Mouse (Mus musculus) hindbrain, embryonic 10.5 days (tissue): ENCODE measurements around the gene Dhx32. TPM values are rescaled to one million over a fixed set of nuclear protein-coding genes. Genes with fewer than 3 reads are reported as not detected.

ENCODE experiments used
- DNase-seq: peaks from one replicate; pipeline ENCODE4 v3.0.0-alpha.2; 2017; ENCODE audit warnings: low spot score
- H3K27ac ChIP-seq: fragments of 300-500 bp; sonication (generic); 2 replicates; pipeline ENCODE4 v1.5.1; 2016; ENCODE audit warnings: mild to moderate bottlenecking, moderate library complexity
- H3K27me3 ChIP-seq: fragments of 300-500 bp; sonication (generic); 2 replicates; pipeline ENCODE4 v1.6.1; 2016; ENCODE audit warnings: mild to moderate bottlenecking; ENCODE audit not compliant: poor library complexity, insufficient read depth, severe bottlenecking
- H3K36me3 ChIP-seq: fragments of 300-500 bp; sonication (generic); 2 replicates; pipeline ENCODE4 v1.6.1; 2016; ENCODE audit warnings: mild to moderate bottlenecking, moderate library complexity
- H3K4me1 ChIP-seq: fragments of 300-500 bp; sonication (generic); replicated peaks from 2 replicates; pipeline ENCODE4 v1.6.1; 2016; ENCODE audit warnings: mild to moderate bottlenecking
- H3K4me3 ChIP-seq: fragments of 300-500 bp; sonication (generic); 2 replicates; pipeline ENCODE4 v1.5.1; 2016; ENCODE audit warnings: mild to moderate bottlenecking, moderate library complexity
- H3K9me3 ChIP-seq: fragments of 300-500 bp; sonication (generic); 2 replicates; pipeline ENCODE4 v1.6.1; 2016; ENCODE audit warnings: mild to moderate bottlenecking, moderate library complexity
- WGBS: fragments of 180-500 bp; shearing (Covaris S2); methylation state at CpG from one replicate; pipeline ENCODE4 v1.1.7; 2016; 5-methylcytosine and 5-hydroxymethylcytosine counted together
- polyA plus RNA-seq: library from polyadenylated mRNA; unstranded; fragments of >200 nt; fragmentation: Nextera tagmentation; extraction: Ambion mirVana; gene quantifications from 2 replicates; pipeline ENCODE4 v1.2.1, GENCODE M21; 2016

Dhx32 gene
- polyA plus RNA-seq, 1 experiment from 2014 or later: 51.0 TPM

GRCm38 (mm10) chr7:133792771-133793170 is 10.2 kb upstream of the Dhx32 start:
- 57% methylated on average over 1 of the region's 1 CpGs for WGBS
- H3K4me1 ChIP-seq: 0 out of 2 replicates have a peak, but pooled peaks cover 3% of the 10 kb centered on the region
- no peak for DNase-seq
- no peaks in the 10 kb centered on the region for H3K27me3 ChIP-seq
- no peaks in the 10 kb centered on the region for H3K9me3 ChIP-seq
- no peak overlapping the region for H3K27ac ChIP-seq
- H3K4me3 ChIP-seq: no peak overlapping the region
- H3K36me3 ChIP-seq: no peaks in the 10 kb centered on the region

- DNase-seq: no peak
- H3K4me1 ChIP-seq: no peaks in the 10 kb centered on the region
- no peaks in the 10 kb centered on the region for H3K36me3 ChIP-seq
- no peaks in the 10 kb centered on the region for H3K9me3 ChIP-seq
- 89% methylated on average over 4 of the region's 4 CpGs for WGBS
- no peak overlapping the region for H3K4me3 ChIP-seq
- H3K27me3 ChIP-seq: no peaks in the 10 kb centered on the region
- H3K27ac ChIP-seq: no peak overlapping the region
These were observed 8.2 kb upstream of the Dhx32 start for GRCm38 (mm10) chr7:133790608-133791229.

- Histone ChIP-seq H3K27me3 (no peaks in the 10 kb centered on the region), H3K4me1 (no peaks in the 10 kb centered on the region), H3K36me3 (no peaks in the 10 kb centered on the region), H3K9me3 (no peaks in the 10 kb centered on the region), H3K4me3 (no peak overlapping the region), H3K27ac (no peak overlapping the region)
- DNase-seq: no peak
- WGBS: 89% methylated on average over 4 of the region's 4 CpGs
These were observed 7.6 kb upstream of the Dhx32 start for GRCm38 (mm10) chr7:133790171-133790570.

- no peak for DNase-seq
- WGBS: 84% methylated on average over 3 of the region's 3 CpGs
- Histone ChIP-seq H3K4me3 (no peak overlapping the region), H3K4me1 (no peaks in the 10 kb centered on the region), H3K36me3 (no peaks in the 10 kb centered on the region), H3K9me3 (no peaks in the 10 kb centered on the region), H3K27me3 (no peaks in the 10 kb centered on the region), H3K27ac (no peak overlapping the region)
These were observed 5.6 kb upstream of the Dhx32 start for GRCm38 (mm10) chr7:133788147-133788546.

GRCm38 (mm10) chr7:133787571-133787970 is 5.0 kb upstream of the Dhx32 start:
- H3K9me3 ChIP-seq: no peaks in the 10 kb centered on the region
- H3K4me1 ChIP-seq: peaks cover 2% of the 10 kb centered on the region; the same call in 1 of the 2 replicates
- H3K36me3 ChIP-seq: no peaks in the 10 kb centered on the region
- H3K27ac ChIP-seq: no peak overlapping the region
- no peak for DNase-seq
- H3K27me3 ChIP-seq: no peaks in the 10 kb centered on the region
- 85% methylated on average over 6 of the region's 6 CpGs for WGBS
- H3K4me3 ChIP-seq: no peak overlapping the region

- no peak overlapping the region for H3K4me3 ChIP-seq
- WGBS: 72% methylated on average over 6 of the region's 6 CpGs
- no peaks in the 10 kb centered on the region for H3K9me3 ChIP-seq
- H3K36me3 ChIP-seq: no peaks in the 10 kb centered on the region
- no peaks in the 10 kb centered on the region for H3K27me3 ChIP-seq
- H3K4me1 ChIP-seq: peaks cover 3% of the 10 kb centered on the region; the same call in 1 of the 2 replicates
- H3K27ac ChIP-seq: no peak overlapping the region
- DNase-seq: no peak
These were observed 535 bp downstream of the Dhx32 start for GRCm38 (mm10) chr7:133781991-133782390.

GRCm38 (mm10) chr7:133781583-133781982 is 943 bp downstream of the Dhx32 start:
- H3K27me3 ChIP-seq: no peaks in the 10 kb centered on the region
- no peaks in the 10 kb centered on the region for H3K9me3 ChIP-seq
- no peaks in the 10 kb centered on the region for H3K36me3 ChIP-seq
- no peak overlapping the region for H3K4me3 ChIP-seq
- peaks cover 6% of the 10 kb centered on the region for H3K4me1 ChIP-seq
- DNase-seq: no peak
- no peak overlapping the region for H3K27ac ChIP-seq
- WGBS: 73% methylated on average over 6 of the region's 6 CpGs

GRCm38 (mm10) chr7:133776626-133776996 is 5.9 kb downstream of the Dhx32 start, which contains the start of gene Fank1:
Gene Fank1, plus strand, starts transcription at chr7:133776861.
- DNase-seq: peak; percentile 93
- no peaks in the 10 kb centered on the region for H3K9me3 ChIP-seq
- peaks cover 20% of the 10 kb centered on the region for H3K4me1 ChIP-seq
- under 1% methylated on average over 45 of the region's 45 CpGs for WGBS
- H3K36me3 ChIP-seq: no peaks in the 10 kb centered on the region
- H3K4me3 ChIP-seq: peak within 1 kb of the TSS; percentile 80
- peak within 1 kb of the TSS; percentile 88 for H3K27ac ChIP-seq
- peaks cover 6% of the 10 kb centered on the region; the same call in 1 of the 2 replicates for H3K27me3 ChIP-seq

GRCm38 (mm10) chr7:133775796-133776625 is 6.5 kb downstream of the Dhx32 start:
- H3K4me3 ChIP-seq: peak overlapping the region; percentile 80
- no peak for DNase-seq

GRCm38 (mm10) chr7:133775179-133775578 is 7.3 kb downstream of the Dhx32 start:
- Histone ChIP-seq H3K4me1 (peaks cover 20% of the 10 kb centered on the region), H3K27ac (no peak overlapping the region), H3K4me3 (no peak overlapping the region), H3K27me3 (peaks cover 6% of the 10 kb centered on the region; the same call in 1 of the 2 replicates), H3K9me3 (no peaks in the 10 kb centered on the region), H3K36me3 (no peaks in the 10 kb centered on the region)
- 80% methylated on average over 5 of the region's 5 CpGs for WGBS
- no peak for DNase-seq

More at GRCm38 (mm10) chr7:133775796-133776625, 6.5 kb downstream of the Dhx32 start:
- H3K9me3 ChIP-seq: no peaks in the 10 kb centered on the region
- H3K36me3 ChIP-seq: no peaks in the 10 kb centered on the region
- peaks cover 6% of the 10 kb centered on the region; the same call in 1 of the 2 replicates for H3K27me3 ChIP-seq
- WGBS: 3% methylated on average over 38 of the region's 38 CpGs
- peak overlapping the region; percentile 88 for H3K27ac ChIP-seq
- H3K4me1 ChIP-seq: peaks cover 20% of the 10 kb centered on the region

- no peaks in the 10 kb centered on the region for H3K36me3 ChIP-seq
- no peak overlapping the region for H3K4me3 ChIP-seq
- no peak overlapping the region for H3K27ac ChIP-seq
- 79% methylated on average over 5 of the region's 5 CpGs for WGBS
- no peaks in the 10 kb centered on the region for H3K9me3 ChIP-seq
- no peak for DNase-seq
- H3K27me3 ChIP-seq: no peaks in the 10 kb centered on the region
- H3K4me1 ChIP-seq: peaks cover 4% of the 10 kb centered on the region; the same call in 1 of the 2 replicates
These were observed 14.0 kb downstream of the Dhx32 start for GRCm38 (mm10) chr7:133768517-133768916.

GRCm38 (mm10) chr7:133768027-133768426 is 14.5 kb downstream of the Dhx32 start:
- no peaks in the 10 kb centered on the region for H3K36me3 ChIP-seq
- no peak for DNase-seq
- H3K9me3 ChIP-seq: no peaks in the 10 kb centered on the region
- peaks cover 4% of the 10 kb centered on the region; the same call in 1 of the 2 replicates for H3K4me1 ChIP-seq
- WGBS: 90% methylated on average over 4 of the region's 4 CpGs
- H3K27ac ChIP-seq: no peak overlapping the region
- H3K27me3 ChIP-seq: no peaks in the 10 kb centered on the region
- H3K4me3 ChIP-seq: no peak overlapping the region

- DNase-seq: no peak
- no peaks in the 10 kb centered on the region for H3K9me3 ChIP-seq
- no peaks in the 10 kb centered on the region for H3K27me3 ChIP-seq
- H3K4me1 ChIP-seq: peaks cover 4% of the 10 kb centered on the region; the same call in 1 of the 2 replicates
- H3K4me3 ChIP-seq: no peak overlapping the region
- no peaks in the 10 kb centered on the region for H3K36me3 ChIP-seq
- H3K27ac ChIP-seq: no peak overlapping the region; the same call in 1 of the 2 replicates
- 87% methylated on average over 13 of the region's 13 CpGs for WGBS
These were observed 16.7 kb downstream of the Dhx32 start for GRCm38 (mm10) chr7:133765849-133766243.
